Mouse (Mus musculus): ENCODE measurements at regions not wholly inside any gene's neighbourhood (a gene's known extent, or its start where the extent isn't known, plus 50 kb on each side); places are given as distances from the start of the nearest gene placed in this dataset.

DNA sequence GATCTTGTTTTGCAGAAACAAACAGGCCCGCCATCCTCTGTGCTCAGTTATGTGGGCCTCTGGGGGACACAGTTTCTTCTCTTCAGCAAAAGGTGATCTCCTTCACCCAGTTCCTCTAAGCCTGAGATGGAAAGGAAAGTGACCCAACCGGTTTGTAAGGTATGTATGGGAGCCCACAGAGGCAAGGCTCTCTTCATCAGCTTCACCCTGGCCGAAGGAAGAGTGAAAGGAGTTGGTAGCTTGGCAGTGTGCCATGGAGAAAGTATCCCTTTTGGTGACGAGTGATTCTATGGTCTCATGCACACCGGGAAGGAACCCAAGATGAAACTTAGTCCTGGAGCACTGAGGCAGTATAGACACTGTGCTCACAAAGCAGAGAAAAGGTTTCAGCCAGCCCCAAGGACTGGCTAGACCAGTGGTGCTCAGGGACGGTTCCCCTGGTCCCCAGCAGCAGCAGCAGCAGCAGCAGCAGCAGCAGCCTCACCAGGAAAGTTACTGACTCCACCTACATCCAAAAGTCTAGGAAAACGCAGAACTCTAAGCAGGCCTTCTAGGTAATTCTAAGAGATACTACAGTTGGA is 256.1 kb downstream of the Epha4 start:
- TF ChIP-seq CTCF (IDR thresholded peaks at IDR 0.05; ENCODE audit: low read depth) = no peak
- TF ChIP-seq EP300 (IDR thresholded peaks at IDR 0.05; ENCODE audit: low read depth) = no peak

Measured in heart, postnatal 0 days (tissue).